Mouse (Mus musculus): Measurements from ENCODE around the gene Gm10959. TPM values are rescaled to one million over a fixed set of nuclear protein-coding genes. Genes with fewer than 3 reads are reported as not detected.

The Gm10959 gene
- polyA plus RNA-seq, 1 experiment = not detected

- TF ChIP-seq CTCF (IDR thresholded peaks at IDR 0.05; ENCODE audit: extremely low read depth, insufficient read length, insufficient replicate concordance, low read depth, low read length) (no peak), POLR2A (IDR thresholded peaks at IDR 0.05; ENCODE audit: low read depth, low read length) (no peak)
- Histone ChIP-seq H3K4me1 (ENCODE audit: control insufficient read depth, insufficient read depth, insufficient read length, low read length) (peaks cover 4% of the 10 kb centered on the region; the same call in 1 of the 2 replicates), H3K36me3 (ENCODE audit: control insufficient read depth, insufficient read depth, low read length) (peaks cover 27% of the 10 kb centered on the region), H3K4me3 (ENCODE audit: low read depth, low read length) (peak within 1 kb of the TSS; percentile 43; the same call in 1 of the 2 replicates), H3K27ac (ENCODE audit: insufficient read depth, low read depth, low read length) (peak within 1 kb of the TSS; percentile 94), H3K27me3 (ENCODE audit: control insufficient read depth, insufficient read depth, low read length) (no peaks in the 10 kb centered on the region)
- WGBS = 31% methylated on average over 3 of the region's 3 CpGs
Observed at GRCm38 (mm10) chr3:122894772-122895171, 24.4 kb downstream of the Gm10959 start, which contains the start of gene Fabp2. TSS of gene Fabp2 (plus strand) at chr3:122895072.

GRCm38 (mm10) chr3:122888371-122888819, 30.8 kb downstream of the Gm10959 start:
- H3K4me1 ChIP-seq (ENCODE audit: control insufficient read depth, insufficient read depth, insufficient read length, low read length) = peaks cover 17% of the 10 kb centered on the region; the same call in 1 of the 2 replicates
- no peaks in the 10 kb centered on the region for H3K27me3 ChIP-seq (ENCODE audit: control insufficient read depth, insufficient read depth, low read length)
- H3K27ac ChIP-seq (ENCODE audit: insufficient read depth, low read depth, low read length) = peak overlapping the region; percentile 93
- H3K4me3 ChIP-seq (ENCODE audit: low read depth, low read length) = no peak overlapping the region
- TF ChIP-seq POLR2A (IDR thresholded peaks at IDR 0.05; ENCODE audit: low read depth, low read length) (no peak), CTCF (IDR thresholded peaks at IDR 0.05; ENCODE audit: extremely low read depth, insufficient read length, insufficient replicate concordance, low read depth, low read length) (no peak)
- WGBS = 14% methylated on average over 5 of the region's 5 CpGs
- H3K36me3 ChIP-seq (ENCODE audit: control insufficient read depth, insufficient read depth, low read length) = no peaks in the 10 kb centered on the region

- Histone ChIP-seq H3K27me3 (ENCODE audit: control insufficient read depth, insufficient read depth, low read length) (no peaks in the 10 kb centered on the region), H3K4me3 (ENCODE audit: low read depth, low read length) (no peak overlapping the region), H3K4me1 (ENCODE audit: control insufficient read depth, insufficient read depth, insufficient read length, low read length) (peaks cover 15% of the 10 kb centered on the region; the same call in 1 of the 2 replicates), H3K27ac (ENCODE audit: insufficient read depth, low read depth, low read length) (peak overlapping the region; percentile 93), H3K36me3 (ENCODE audit: control insufficient read depth, insufficient read depth, low read length) (no peaks in the 10 kb centered on the region)
- 30% methylated on average over 4 of the region's 4 CpGs for WGBS
- TF ChIP-seq POLR2A (IDR thresholded peaks at IDR 0.05; ENCODE audit: low read depth, low read length) = no peak
- TF ChIP-seq CTCF (IDR thresholded peaks at IDR 0.05; ENCODE audit: extremely low read depth, insufficient read length, insufficient replicate concordance, low read depth, low read length) = no peak
Observed at GRCm38 (mm10) chr3:122887505-122888301, 31.5 kb downstream of the Gm10959 start.

- Histone ChIP-seq H3K4me3 (ENCODE audit: low read depth, low read length) (no peak overlapping the region), H3K27me3 (ENCODE audit: control insufficient read depth, insufficient read depth, low read length) (no peaks in the 10 kb centered on the region), H3K36me3 (ENCODE audit: control insufficient read depth, insufficient read depth, low read length) (no peaks in the 10 kb centered on the region), H3K27ac (ENCODE audit: insufficient read depth, low read depth, low read length) (peak overlapping the region; percentile 95), H3K4me1 (ENCODE audit: control insufficient read depth, insufficient read depth, insufficient read length, low read length) (peaks cover 18% of the 10 kb centered on the region; the same call in 1 of the 2 replicates)
- WGBS = 36% methylated on average over 8 of the region's 8 CpGs
- TF ChIP-seq POLR2A (IDR thresholded peaks at IDR 0.05; ENCODE audit: low read depth, low read length) = no peak
- no peak for TF ChIP-seq CTCF (IDR thresholded peaks at IDR 0.05; ENCODE audit: extremely low read depth, insufficient read length, insufficient replicate concordance, low read depth, low read length)
Observed at GRCm38 (mm10) chr3:122878705-122879315, 40.4 kb downstream of the Gm10959 start.

- no peak overlapping the region for H3K4me3 ChIP-seq (ENCODE audit: low read depth, low read length)
- no peaks in the 10 kb centered on the region for H3K36me3 ChIP-seq (ENCODE audit: control insufficient read depth, insufficient read depth, low read length)
- no peaks in the 10 kb centered on the region for H3K27me3 ChIP-seq (ENCODE audit: control insufficient read depth, insufficient read depth, low read length)
- no peak for TF ChIP-seq CTCF (IDR thresholded peaks at IDR 0.05; ENCODE audit: extremely low read depth, insufficient read length, insufficient replicate concordance, low read depth, low read length)
- TF ChIP-seq POLR2A (IDR thresholded peaks at IDR 0.05; ENCODE audit: low read depth, low read length) = no peak
- peaks cover 15% of the 10 kb centered on the region; the same call in 1 of the 2 replicates for H3K4me1 ChIP-seq (ENCODE audit: control insufficient read depth, insufficient read depth, insufficient read length, low read length)
- peak overlapping the region; percentile 89 for H3K27ac ChIP-seq (ENCODE audit: insufficient read depth, low read depth, low read length)
- WGBS = 31% methylated on average over 3 of the region's 3 CpGs
Observed at GRCm38 (mm10) chr3:122877543-122877942, 41.6 kb downstream of the Gm10959 start.

GRCm38 (mm10) chr3:122876870-122877269, 42.3 kb downstream of the Gm10959 start:
- H3K4me3 ChIP-seq (ENCODE audit: low read depth, low read length) = no peak overlapping the region
- 62% methylated on average over 2 of the region's 2 CpGs for WGBS

GRCm38 (mm10) chr3:122871596-122871995, 47.6 kb downstream of the Gm10959 start:
- Histone ChIP-seq H3K4me1 (ENCODE audit: control insufficient read depth, insufficient read depth, insufficient read length, low read length) (peaks cover 19% of the 10 kb centered on the region; the same call in 1 of the 2 replicates), H3K27ac (ENCODE audit: insufficient read depth, low read depth, low read length) (peak overlapping the region; percentile 93), H3K4me3 (ENCODE audit: low read depth, low read length) (no peak overlapping the region), H3K27me3 (ENCODE audit: control insufficient read depth, insufficient read depth, low read length) (no peaks in the 10 kb centered on the region), H3K36me3 (ENCODE audit: control insufficient read depth, insufficient read depth, low read length) (0 out of 2 replicates have a peak, but pooled peaks cover 2% of the 10 kb centered on the region)
- TF ChIP-seq POLR2A (IDR thresholded peaks at IDR 0.05; ENCODE audit: low read depth, low read length) (no peak), CTCF (IDR thresholded peaks at IDR 0.05; ENCODE audit: extremely low read depth, insufficient read length, insufficient replicate concordance, low read depth, low read length) (no peak)
- WGBS = 38% methylated on average over 1 of the region's 1 CpGs

More at GRCm38 (mm10) chr3:122876870-122877269, 42.3 kb downstream of the Gm10959 start:
- Histone ChIP-seq H3K27ac (ENCODE audit: insufficient read depth, low read depth, low read length) (peak overlapping the region; percentile 89), H3K36me3 (ENCODE audit: control insufficient read depth, insufficient read depth, low read length) (no peaks in the 10 kb centered on the region), H3K27me3 (ENCODE audit: control insufficient read depth, insufficient read depth, low read length) (no peaks in the 10 kb centered on the region), H3K4me1 (ENCODE audit: control insufficient read depth, insufficient read depth, insufficient read length, low read length) (peaks cover 17% of the 10 kb centered on the region; the same call in 1 of the 2 replicates)
- no peak for TF ChIP-seq CTCF (IDR thresholded peaks at IDR 0.05; ENCODE audit: extremely low read depth, insufficient read length, insufficient replicate concordance, low read depth, low read length)
- TF ChIP-seq POLR2A (IDR thresholded peaks at IDR 0.05; ENCODE audit: low read depth, low read length) = no peak
